Mouse (Mus musculus): Measurements from ENCODE around the gene Sugct.
"Not testable (repeated sequence)": the region's sequence is repeated elsewhere in the genome, so short reads cannot be mapped to it uniquely, and the experiment has no call there.

Gene Sugct

GRCm38 (mm10) chr13:17604670-17605069, 90.7 kb downstream of the Sugct start:
- DNase-seq (ENCODE audit: low read depth, low spot score) = no peak

GRCm38 (mm10) chr13:17603756-17604155, 91.6 kb downstream of the Sugct start:
- DNase-seq (ENCODE audit: low read depth, low spot score) = no peak

GRCm38 (mm10) chr13:17585267-17585913, 110.0 kb downstream of the Sugct start:
- no peak for DNase-seq (ENCODE audit: low read depth, low spot score)

- DNase-seq (ENCODE audit: low read depth, low spot score) = no peak
Measured at GRCm38 (mm10) chr13:17584804-17585203, 110.5 kb downstream of the Sugct start.

- no peak for DNase-seq (ENCODE audit: low read depth, low spot score)
Measured at GRCm38 (mm10) chr13:17581684-17582083, 113.7 kb downstream of the Sugct start.

GRCm38 (mm10) chr13:17559357-17559756, 136.0 kb downstream of the Sugct start:
- no peak for DNase-seq (ENCODE audit: low read depth, low spot score)

GRCm38 (mm10) chr13:17536341-17536740, 159.0 kb downstream of the Sugct start:
- no peak for DNase-seq (ENCODE audit: low read depth, low spot score)

GRCm38 (mm10) chr13:17534871-17535270, 160.5 kb downstream of the Sugct start:
- DNase-seq (ENCODE audit: low read depth, low spot score) = no peak

GRCm38 (mm10) chr13:17534469-17534868, 160.9 kb downstream of the Sugct start:
- DNase-seq (ENCODE audit: low read depth, low spot score) = no peak

GRCm38 (mm10) chr13:17511184-17511778, 184.1 kb downstream of the Sugct start:
- DNase-seq (ENCODE audit: low read depth, low spot score) = no peak

GRCm38 (mm10) chr13:17494936-17495335, 200.4 kb downstream of the Sugct start:
- DNase-seq (ENCODE audit: low read depth, low spot score) = no peak

- no peak for DNase-seq (ENCODE audit: low read depth, low spot score)
Measured at GRCm38 (mm10) chr13:17494056-17494574, 201.2 kb downstream of the Sugct start.

- not testable (repeated sequence) for DNase-seq (ENCODE audit: low read depth, low spot score)
Measured at GRCm38 (mm10) chr13:17457981-17458380, 237.4 kb downstream of the Sugct start.

- DNase-seq (ENCODE audit: low read depth, low spot score) = peak; percentile 33
Measured at GRCm38 (mm10) chr13:17432139-17432916, 263.0 kb downstream of the Sugct start.

GRCm38 (mm10) chr13:17421875-17422274, 273.5 kb downstream of the Sugct start:
- DNase-seq (ENCODE audit: low read depth, low spot score) = no peak

GRCm38 (mm10) chr13:17420557-17420956, 274.8 kb downstream of the Sugct start:
- no peak for DNase-seq (ENCODE audit: low read depth, low spot score)

GRCm38 (mm10) chr13:17342836-17343235, 352.5 kb downstream of the Sugct start:
- no peak for DNase-seq (ENCODE audit: low read depth, low spot score)

GRCm38 (mm10) chr13:17335885-17336540, 359.3 kb downstream of the Sugct start:
- DNase-seq (ENCODE audit: low read depth, low spot score) = no peak

GRCm38 (mm10) chr13:17326863-17327262, 368.5 kb downstream of the Sugct start:
- DNase-seq (ENCODE audit: low read depth, low spot score) = no peak

GRCm38 (mm10) chr13:17301590-17301989, 393.8 kb downstream of the Sugct start:
- DNase-seq (ENCODE audit: low read depth, low spot score) = no peak

GRCm38 (mm10) chr13:17297462-17298005, 397.8 kb downstream of the Sugct start:
- no peak for DNase-seq (ENCODE audit: low read depth, low spot score)

GRCm38 (mm10) chr13:17296912-17297311, 398.4 kb downstream of the Sugct start:
- no peak for DNase-seq (ENCODE audit: low read depth, low spot score)
